Mouse (Mus musculus) MEL (cell line): ENCODE data around the gene Adh4. TPM values are rescaled to one million over a fixed set of nuclear protein-coding genes. Genes with fewer than 3 reads are reported as not detected.

Experiments
- DNase-seq: peaks from one replicate; pipeline ENCODE4 v3.0.0; 2011; ENCODE audit warnings: low read depth, low spot score
- H3K27ac ChIP-seq: 2 replicates; pipeline ENCODE4 v1.5.1; 2012; ENCODE audit warnings: low read depth, mild to moderate bottlenecking, control low read depth, low read length, moderate library complexity; ENCODE audit not compliant: control insufficient read depth
- H3K27me3 ChIP-seq, 2 experiments: fragments of 150-350 bp in 1 of 2; sonication (generic) in 1 of 2; 2 replicates each; pipeline ENCODE4 v1.6.1; 2012; ENCODE audit warnings: low read length in 2 of 2, mild to moderate bottlenecking in 2 of 2, improper control_type of control experiment in 1 of 2, moderate library complexity in 1 of 2; ENCODE audit not compliant: insufficient read depth in 2 of 2, control insufficient read depth in 1 of 2
- H3K36me3 ChIP-seq, 2 experiments: 2 replicates each; pipeline ENCODE4 v1.6.1; 2012 to 2014; ENCODE audit warnings: low read length in 2 of 2, improper control_type of control experiment in 1 of 2, inconsistent platforms in 1 of 2, mild to moderate bottlenecking in 1 of 2; ENCODE audit not compliant: insufficient read depth in 2 of 2, control insufficient read depth in 1 of 2
- H3K4me1 ChIP-seq, 2 experiments: fragments of 150-350 bp in 1 of 2; sonication (generic) in 1 of 2; 2 replicates each; pipeline ENCODE4 v1.6.1; 2012; ENCODE audit warnings: low read length in 2 of 2, improper control_type of control experiment in 1 of 2, mild to moderate bottlenecking in 1 of 2; ENCODE audit not compliant: insufficient read depth in 2 of 2, control insufficient read depth in 1 of 2
- H3K4me3 ChIP-seq, 2 experiments: fragments of 150-350 bp in 1 of 2; sonication (generic) in 1 of 2; 2 replicates each; pipeline ENCODE4 v1.5.1; 2012; ENCODE audit warnings: low read depth in 2 of 2, low read length in 2 of 2, mild to moderate bottlenecking in 2 of 2, moderate library complexity in 2 of 2, control low read depth in 1 of 2, improper control_type of control experiment in 1 of 2; ENCODE audit not compliant: control insufficient read depth in 1 of 2, insufficient read depth in 1 of 2
- H3K79me2 ChIP-seq: 2 replicates; pipeline ENCODE4 v1.6.1; 2012; ENCODE audit warnings: mild to moderate bottlenecking, low read length, moderate library complexity; ENCODE audit not compliant: control insufficient read depth, poor library complexity, insufficient read depth
- H3K9ac ChIP-seq: 2 replicates; pipeline ENCODE4 v1.6.1; 2012; ENCODE audit warnings: low read depth, mild to moderate bottlenecking, control low read depth, low read length, moderate library complexity; ENCODE audit not compliant: control insufficient read depth, poor library complexity, severe bottlenecking
- H3K9me3 ChIP-seq: fragments of 150-350 bp; sonication (generic); replicated peaks from 2 replicates; pipeline ENCODE4 v1.6.1; 2012; ENCODE audit warnings: mild to moderate bottlenecking, low read length, improper control_type of control experiment, moderate library complexity; ENCODE audit not compliant: insufficient read depth
- BHLHE40 ChIP-seq: IDR thresholded peaks from 2 replicates; pipeline ENCODE4 v1.6.1; 2012; ENCODE audit warnings: low read depth, mild to moderate bottlenecking, inconsistent platforms, low read length, improper control_type of control experiment, borderline replicate concordance
- CHD2 ChIP-seq: IDR thresholded peaks from 2 replicates; pipeline ENCODE4 v1.6.1; 2011; ENCODE audit warnings: low read length, improper control_type of control experiment
- CTCF ChIP-seq, 3 experiments: IDR thresholded peaks in 2 of 3; conservative IDR thresholded peaks in 1 of 3; 2 replicates each; pipeline ENCODE4 v1.5.1; 2011 to 2012; ENCODE audit warnings: low read length in 3 of 3, low read depth in 2 of 3, mild to moderate bottlenecking in 2 of 3, improper control_type of control experiment in 1 of 3, inconsistent platforms in 1 of 3, mixed read lengths in 1 of 3, moderate library complexity in 1 of 3; ENCODE audit not compliant: control insufficient read depth in 1 of 3, insufficient read depth in 1 of 3, poor library complexity in 1 of 3, severe bottlenecking in 1 of 3
- ETS1 ChIP-seq: IDR thresholded peaks from 2 replicates; pipeline ENCODE4 v1.6.1; 2012; ENCODE audit warnings: low read depth, mild to moderate bottlenecking, inconsistent platforms, low read length, improper control_type of control experiment, moderate library complexity
- GATA1 ChIP-seq: IDR thresholded peaks from 2 replicates; pipeline ENCODE4 v1.6.1; 2011; ENCODE audit warnings: low read depth, low read length, improper control_type of control experiment
- JUND ChIP-seq: IDR thresholded peaks from 2 replicates; pipeline ENCODE4 v1.6.1; 2011; ENCODE audit warnings: low read depth, mild to moderate bottlenecking, improper control_type of control experiment, low read length
- MAFK ChIP-seq: IDR thresholded peaks from 2 replicates; pipeline ENCODE4 v1.6.1; 2011; ENCODE audit warnings: low read depth, mild to moderate bottlenecking, low read length, improper control_type of control experiment, borderline replicate concordance
- MAZ ChIP-seq: IDR thresholded peaks from 2 replicates; pipeline ENCODE4 v1.6.1; 2012; ENCODE audit warnings: low read depth, mild to moderate bottlenecking, inconsistent platforms, low read length, improper control_type of control experiment
- MYB ChIP-seq: IDR thresholded peaks from 2 replicates; pipeline ENCODE4 v1.6.1; 2011; ENCODE audit warnings: mild to moderate bottlenecking, low read depth, low read length, improper control_type of control experiment
- NRF1 ChIP-seq: IDR thresholded peaks from 2 replicates; pipeline ENCODE4 v1.6.1; 2014; ENCODE audit warnings: low read depth, mild to moderate bottlenecking, inconsistent platforms, low read length, improper control_type of control experiment, moderate library complexity; ENCODE audit not compliant: poor library complexity, insufficient read depth, severe bottlenecking
- RAD21 ChIP-seq: IDR thresholded peaks from 2 replicates; pipeline ENCODE4 v1.6.1; 2011; ENCODE audit warnings: mild to moderate bottlenecking, low read depth, low read length, improper control_type of control experiment
- SIN3A ChIP-seq: IDR thresholded peaks from 2 replicates; pipeline ENCODE4 v1.6.1; 2012; ENCODE audit warnings: low read length, improper control_type of control experiment, inconsistent platforms
- TAL1 ChIP-seq: IDR thresholded peaks from 2 replicates; pipeline ENCODE4 v1.6.1; 2012; ENCODE audit warnings: mild to moderate bottlenecking, inconsistent platforms, low read length, moderate library complexity, mixed read lengths
- TBP ChIP-seq: IDR thresholded peaks from 2 replicates; pipeline ENCODE4 v1.8.0; 2011; ENCODE audit warnings: low read depth, low read length, improper control_type of control experiment
- ZKSCAN1 ChIP-seq: IDR thresholded peaks from 2 replicates; pipeline ENCODE4 v1.6.1; 2012; ENCODE audit warnings: low read depth, mild to moderate bottlenecking, inconsistent platforms, low read length, improper control_type of control experiment, moderate library complexity
- ZMIZ1 ChIP-seq: IDR thresholded peaks from 2 replicates; pipeline ENCODE4 v1.6.1; 2012; ENCODE audit warnings: low read depth, mild to moderate bottlenecking, inconsistent platforms, low read length, improper control_type of control experiment, moderate library complexity
- ZNF384 ChIP-seq: IDR thresholded peaks from 2 replicates; pipeline ENCODE4 v1.6.1; 2012; ENCODE audit warnings: low read depth, mild to moderate bottlenecking, inconsistent platforms, low read length, improper control_type of control experiment
- polyA plus RNA-seq, 2 experiments: library from polyadenylated mRNA; stranded (reverse) in 1 of 2; unstranded in 1 of 2; fragments of >175 nt in 1 of 2; fragments of >200 nt in 1 of 2; gene quantifications; 2 replicates each; pipeline versions ENCODE4 v1.2.1 to v1.2.4; 2012; ENCODE audit warnings: low replicate concordance in 2 of 2, low read depth in 1 of 2; ENCODE audit not compliant: insufficient read length in 2 of 2, insufficient read depth in 1 of 2, missing spikeins in 1 of 2
- total RNA-seq: library from RNA; depleted of rRNA; stranded (reverse); fragments of 300-350 nt; gene quantifications from 2 replicates; pipeline ENCODE4 v1.2.3, GENCODE M21; 2012

Gene Adh4
- total and polyA plus RNA-seq, 3 experiments: not detected

- Histone ChIP-seq H3K36me3 (no peaks in the 10 kb centered on the region), H3K4me3 (no peak overlapping the region), H3K9me3 (no peaks in the 10 kb centered on the region), H3K27me3 (peaks cover 3 to 10% of the 10 kb centered on the region in 2 experiments), H3K79me2 (no peaks in the 10 kb centered on the region), H3K9ac (no peak overlapping the region), H3K27ac (no peak overlapping the region), H3K4me1 (no peaks in the 10 kb centered on the region)
- DNase-seq: no peak
- TF ChIP-seq MAZ: no peak
- no peak for TF ChIP-seq NRF1
- TF ChIP-seq CTCF (IDR thresholded peaks at IDR 0.05 in 2 of 3, conservative IDR thresholded peaks at IDR 0.05 in 1 of 3; ENCODE audit: control insufficient read depth in 1 of 3, insufficient read depth in 1 of 3, low read depth in 2 of 3, low read length in 3 of 3, poor library complexity in 1 of 3, severe bottlenecking in 1 of 3): no peak
- no peak for TF ChIP-seq RAD21
- no peak for TF ChIP-seq TBP
- no peak for TF ChIP-seq MYB
- no peak for TF ChIP-seq CHD2
- no peak for TF ChIP-seq SIN3A
- TF ChIP-seq ZKSCAN1: no peak
- no peak for TF ChIP-seq ZMIZ1
- TF ChIP-seq ZNF384: no peak
- TF ChIP-seq ETS1: no peak
Observed at GRCm38 (mm10) chr3:138407920-138408319, 7.3 kb upstream of the Adh4 start.

GRCm38 (mm10) chr3:138409585-138409984 lies 5.7 kb upstream of the Adh4 start:
- DNase-seq: no peak
- TF ChIP-seq GATA1 (no peak), MYB (no peak), TAL1 (no peak), CHD2 (no peak), CTCF (IDR thresholded peaks at IDR 0.05 in 2 of 3, conservative IDR thresholded peaks at IDR 0.05 in 1 of 3; ENCODE audit: control insufficient read depth in 1 of 3, insufficient read depth in 1 of 3, low read depth in 2 of 3, low read length in 3 of 3, poor library complexity in 1 of 3, severe bottlenecking in 1 of 3) (no peak), JUND (no peak)
- Histone ChIP-seq H3K27me3 (peaks cover 6 to 13% of the 10 kb centered on the region in 2 experiments), H3K4me3 (no peak overlapping the region), H3K27ac (no peak overlapping the region), H3K4me1 (no peaks in the 10 kb centered on the region), H3K9me3 (no peaks in the 10 kb centered on the region), H3K79me2 (no peaks in the 10 kb centered on the region), H3K36me3 (no peaks in the 10 kb centered on the region), H3K9ac (no peak overlapping the region)

GRCm38 (mm10) chr3:138410211-138410610 lies 5.1 kb upstream of the Adh4 start:
- Histone ChIP-seq H3K9ac (no peak overlapping the region), H3K4me1 (no peaks in the 10 kb centered on the region), H3K4me3 (no peak overlapping the region), H3K79me2 (no peaks in the 10 kb centered on the region), H3K27me3 (peaks cover 6 to 13% of the 10 kb centered on the region in 2 experiments), H3K36me3 (no peaks in the 10 kb centered on the region), H3K27ac (no peak overlapping the region), H3K9me3 (no peaks in the 10 kb centered on the region)
- no peak for DNase-seq
- TF ChIP-seq MAFK (no peak), BHLHE40 (no peak)
